Mouse (Mus musculus) stomach, embryonic 16.5 days (tissue): ENCODE data around the gene B430306N03Rik. TPM values are rescaled to one million over a fixed set of nuclear protein-coding genes. Genes with fewer than 3 reads are reported as not detected.

Experiments used
- polyA plus RNA-seq: library from polyadenylated mRNA; unstranded; fragments of >200 nt; fragmentation: Nextera tagmentation; extraction: Ambion mirVana; gene quantifications from 2 replicates; pipeline ENCODE4 v1.2.1, GENCODE M21; 2015

Gene B430306N03Rik
- polyA plus RNA-seq, 1 experiment from 2014 or later = 0.41 TPM

Other genes starting within 250 kb of the B430306N03Rik start
- not detected in 2 replicates for gene 1700067P10Rik, start 226.8 kb upstream of the B430306N03Rik start, polyA plus RNA-seq
- 0.15 and 0.26 TPM in 2 replicates for gene 9830107B12Rik, start 169.9 kb upstream of the B430306N03Rik start, polyA plus RNA-seq
- gene A530064D06Rik, start 148.9 kb upstream of the B430306N03Rik start, polyA plus RNA-seq = 0.41 and 0.48 TPM in 2 replicates
- 0.10 and 0.48 TPM in 2 replicates for gene Trem1, start 83.4 kb upstream of the B430306N03Rik start, polyA plus RNA-seq
- 0.94 and 1.1 TPM in 2 replicates for gene Trem3, start 68.4 kb upstream of the B430306N03Rik start, polyA plus RNA-seq
- gene Treml4, start 51.8 kb upstream of the B430306N03Rik start, polyA plus RNA-seq = 1.2 and 1.7 TPM in 2 replicates
- 0.24 and 0.48 TPM in 2 replicates for gene Treml2, start 16.6 kb upstream of the B430306N03Rik start, polyA plus RNA-seq
- gene Trem2, start 30.3 kb downstream of the B430306N03Rik start, polyA plus RNA-seq = 2.3 and 3.5 TPM in 2 replicates
- 0.49 and 0.53 TPM in 2 replicates for gene Treml1, start 43.8 kb downstream of the B430306N03Rik start, polyA plus RNA-seq
- 11.3 and 12.4 TPM in 2 replicates for gene Nfya, start 93.8 kb downstream of the B430306N03Rik start, polyA plus RNA-seq
- 54.4 and 54.5 TPM in 2 replicates for gene Oard1, start 93.9 kb downstream of the B430306N03Rik start, polyA plus RNA-seq
- gene Apobec2, start 116.8 kb downstream of the B430306N03Rik start, polyA plus RNA-seq = 5.6 and 31.0 TPM in 2 replicates
- 8.1 and 8.5 TPM in 2 replicates for gene Tspo2, start 135.4 kb downstream of the B430306N03Rik start, polyA plus RNA-seq
- gene Unc5cl, start 138.8 kb downstream of the B430306N03Rik start, polyA plus RNA-seq = 13.7 and 13.8 TPM in 2 replicates